Mouse (Mus musculus) forebrain, embryonic 14.5 days (tissue): ENCODE data around the gene Wnt5b. TPM values are rescaled to one million over a fixed set of nuclear protein-coding genes. Genes with fewer than 3 reads are reported as not detected.

ENCODE experiments used
- ATAC-seq: fragments of 200-750 bp; cut with Nextera tagmentation; 2 replicates; pipeline ENCODE4 v1.8.0; 2017; ENCODE audit warnings: mild to moderate bottlenecking, moderate library complexity
- DNase-seq: peaks from one replicate; pipeline ENCODE4 v3.0.0-alpha.2; 2015; ENCODE audit warnings: low spot score
- H3K27ac ChIP-seq: fragments of 300-500 bp; sonication (generic); 2 replicates; pipeline ENCODE4 v1.5.1; 2014; ENCODE audit warnings: low read depth, mild to moderate bottlenecking, control low read depth, low read length, moderate library complexity
- H3K27me3 ChIP-seq: fragments of 300-500 bp; sonication (generic); replicated peaks from 2 replicates; pipeline ENCODE4 v1.6.1; 2014; ENCODE audit warnings: low read length, control low read depth, mixed read lengths; ENCODE audit not compliant: control insufficient read depth, insufficient read depth
- H3K36me3 ChIP-seq: fragments of 300-500 bp; sonication (generic); 2 replicates; pipeline ENCODE4 v1.6.1; 2014; ENCODE audit warnings: low read length, control low read depth; ENCODE audit not compliant: control insufficient read depth, insufficient read depth
- H3K4me1 ChIP-seq: fragments of 300-500 bp; sonication (generic); 2 replicates; pipeline ENCODE4 v1.6.1; 2014; ENCODE audit warnings: antibody characterized with exemption, low read length, control low read depth; ENCODE audit not compliant: control insufficient read depth, insufficient read depth
- H3K4me2 ChIP-seq: fragments of 300-500 bp; sonication (generic); 2 replicates; pipeline ENCODE4 v1.6.1; 2014; ENCODE audit warnings: mild to moderate bottlenecking, control low read depth, low read length
- H3K4me3 ChIP-seq: fragments of 300-500 bp; sonication (generic); 2 replicates; pipeline ENCODE4 v1.5.1; 2014; ENCODE audit warnings: low read depth, low read length, control low read depth
- H3K9ac ChIP-seq: fragments of 300-500 bp; sonication (generic); 2 replicates; pipeline ENCODE4 v1.6.1; 2014; ENCODE audit warnings: mild to moderate bottlenecking, low read length, control low read depth, moderate library complexity
- H3K9me3 ChIP-seq: fragments of 300-500 bp; sonication (generic); replicated peaks from 2 replicates; pipeline ENCODE4 v1.6.1; 2016; ENCODE audit warnings: low read length, control low read depth, mixed read lengths; ENCODE audit not compliant: control insufficient read depth
- WGBS: fragments of 180-500 bp; shearing (Covaris S2); extraction: QIAGEN DNeasy Blood & Tissue Kit; methylation state at CpG from one replicate; pipeline ENCODE4 v1.1.7; 2014; 5-methylcytosine and 5-hydroxymethylcytosine counted together
- polyA plus RNA-seq: library from polyadenylated mRNA; unstranded; fragments of >200 nt; fragmentation: Nextera tagmentation; extraction: Ambion mirVana; gene quantifications from 2 replicates; pipeline ENCODE4 v1.2.1, GENCODE M21; 2014

Wnt5b gene
- polyA plus RNA-seq, 1 experiment from 2014 or later: 3.4 TPM

- no peaks in the 10 kb centered on the region for H3K9me3 ChIP-seq
- H3K4me3 ChIP-seq: no peak overlapping the region
- DNase-seq: no peak
- no peak overlapping the region for H3K27ac ChIP-seq
- H3K4me1 ChIP-seq: no peaks in the 10 kb centered on the region
- no peak for ATAC-seq
- H3K27me3 ChIP-seq: no peaks in the 10 kb centered on the region
- no peaks in the 10 kb centered on the region for H3K36me3 ChIP-seq
- no peak overlapping the region for H3K4me2 ChIP-seq
- WGBS: 75% methylated on average over 12 of the region's 12 CpGs
- H3K9ac ChIP-seq: no peak overlapping the region
Measured at GRCm38 (mm10) chr6:119535867-119536266, 8.3 kb downstream of the Wnt5b start.

GRCm38 (mm10) chr6:119533170-119533709 is 10.9 kb downstream of the Wnt5b start:
- WGBS: 88% methylated on average over 9 of the region's 9 CpGs
- H3K4me2 ChIP-seq: no peak overlapping the region
- no peak overlapping the region for H3K27ac ChIP-seq
- H3K9me3 ChIP-seq: no peaks in the 10 kb centered on the region
- no peak overlapping the region for H3K9ac ChIP-seq
- ATAC-seq: no peak
- H3K36me3 ChIP-seq: no peaks in the 10 kb centered on the region
- H3K27me3 ChIP-seq: no peaks in the 10 kb centered on the region
- no peak for DNase-seq
- no peaks in the 10 kb centered on the region for H3K4me1 ChIP-seq
- no peak overlapping the region for H3K4me3 ChIP-seq

- 97% methylated on average over 3 of the region's 3 CpGs for WGBS
- Histone ChIP-seq H3K4me2 (no peak overlapping the region), H3K27me3 (no peaks in the 10 kb centered on the region), H3K4me3 (no peak overlapping the region), H3K4me1 (no peaks in the 10 kb centered on the region), H3K9me3 (no peaks in the 10 kb centered on the region), H3K27ac (no peak overlapping the region), H3K9ac (no peak overlapping the region), H3K36me3 (no peaks in the 10 kb centered on the region)
- DNase-seq (no peak), ATAC-seq (no peak)
Measured at GRCm38 (mm10) chr6:119529659-119530058, 14.5 kb downstream of the Wnt5b start.

DNA sequence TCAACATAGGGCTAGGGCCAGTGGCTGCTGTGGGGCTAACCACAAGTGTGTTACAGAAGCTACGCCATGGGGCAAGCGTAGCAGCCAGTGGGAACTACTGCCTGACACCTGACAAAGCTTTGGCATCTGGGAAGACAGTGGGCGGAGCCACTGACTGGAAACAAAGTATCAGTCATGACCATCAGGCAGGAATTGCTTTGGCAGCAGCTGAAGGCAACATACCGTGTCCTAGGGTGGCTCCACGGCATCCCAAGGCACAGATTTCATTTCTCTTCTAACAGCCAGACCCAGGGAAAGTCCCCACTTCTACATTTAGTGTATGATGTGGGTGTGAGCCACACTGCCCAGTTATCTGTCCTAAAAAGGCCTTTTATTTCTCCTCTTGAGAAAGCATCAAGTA is 17.6 kb downstream of the Wnt5b start:
- no peaks in the 10 kb centered on the region for H3K36me3 ChIP-seq
- H3K9ac ChIP-seq: no peak overlapping the region
- H3K27ac ChIP-seq: no peak overlapping the region
- no peak overlapping the region for H3K4me2 ChIP-seq
- H3K4me3 ChIP-seq: no peak overlapping the region
- H3K9me3 ChIP-seq: no peaks in the 10 kb centered on the region
- WGBS: 78% methylated on average over 5 of the region's 5 CpGs
- ATAC-seq (no peak), DNase-seq (no peak)
- peaks cover 9% of the 10 kb centered on the region; the same call in 1 of the 2 replicates for H3K4me1 ChIP-seq
- H3K27me3 ChIP-seq: no peaks in the 10 kb centered on the region

- no peaks in the 10 kb centered on the region for H3K36me3 ChIP-seq
- WGBS: 48% methylated on average over 3 of the region's 3 CpGs
- peak overlapping the region; percentile 46; the same call in 1 of the 2 replicates for H3K27ac ChIP-seq
- H3K4me3 ChIP-seq: no peak overlapping the region
- H3K4me2 ChIP-seq: no peak overlapping the region
- no peak overlapping the region for H3K9ac ChIP-seq
- peaks cover 9% of the 10 kb centered on the region; the same call in 1 of the 2 replicates for H3K4me1 ChIP-seq
- H3K27me3 ChIP-seq: no peaks in the 10 kb centered on the region
- H3K9me3 ChIP-seq: no peaks in the 10 kb centered on the region
- DNase-seq: no peak
- ATAC-seq: peak; percentile 22; the same call in 1 of the 2 replicates
Measured at GRCm38 (mm10) chr6:119521931-119522391, 22.2 kb downstream of the Wnt5b start.

- peak; percentile 84 for ATAC-seq
- Histone ChIP-seq H3K36me3 (no peaks in the 10 kb centered on the region), H3K27me3 (no peaks in the 10 kb centered on the region), H3K9me3 (no peaks in the 10 kb centered on the region), H3K4me3 (no peak overlapping the region), H3K9ac (no peak overlapping the region), H3K4me2 (no peak overlapping the region), H3K27ac (peak overlapping the region; percentile 46; the same call in 1 of the 2 replicates), H3K4me1 (peaks cover 9% of the 10 kb centered on the region; the same call in 1 of the 2 replicates)
- WGBS: 68% methylated on average over 3 of the region's 3 CpGs
- peak; percentile 72 for DNase-seq
Measured at GRCm38 (mm10) chr6:119521482-119521900, 22.7 kb downstream of the Wnt5b start.

- Histone ChIP-seq H3K27me3 (no peaks in the 10 kb centered on the region), H3K4me2 (no peak overlapping the region), H3K27ac (no peak overlapping the region), H3K9me3 (no peaks in the 10 kb centered on the region), H3K9ac (no peak overlapping the region), H3K4me3 (no peak overlapping the region), H3K4me1 (peaks cover 9% of the 10 kb centered on the region; the same call in 1 of the 2 replicates), H3K36me3 (no peaks in the 10 kb centered on the region)
- DNase-seq: no peak
- WGBS: 33% methylated on average over 9 of the region's 9 CpGs
- ATAC-seq: no peak
Measured at GRCm38 (mm10) chr6:119520731-119521130, 23.4 kb downstream of the Wnt5b start.

DNA sequence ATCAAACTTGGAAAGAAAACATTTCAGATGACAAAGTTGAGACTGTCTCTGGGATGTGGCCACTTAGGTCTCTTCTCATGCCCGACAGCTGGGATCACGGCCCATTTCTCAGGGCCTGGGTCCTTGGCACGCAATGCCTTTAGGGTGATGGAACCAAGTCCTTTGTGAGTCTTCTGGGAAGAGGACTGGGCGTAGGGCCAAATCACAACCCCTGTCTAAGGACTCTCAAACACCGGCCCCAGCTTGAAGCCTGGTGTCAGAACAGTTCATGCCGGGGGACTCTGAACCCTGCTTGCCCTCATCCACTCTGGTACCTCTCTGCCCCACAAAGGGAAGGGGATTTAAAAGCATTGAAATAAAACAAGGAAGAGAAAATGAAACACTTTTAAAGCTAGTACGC is 30.1 kb downstream of the Wnt5b start:
- WGBS: 49% methylated on average over 7 of the region's 7 CpGs
- H3K36me3 ChIP-seq: no peaks in the 10 kb centered on the region
- no peaks in the 10 kb centered on the region for H3K9me3 ChIP-seq
- DNase-seq (peak; percentile 55), ATAC-seq (peak; percentile 50; the same call in 1 of the 2 replicates)
- no peak overlapping the region for H3K9ac ChIP-seq
- H3K27me3 ChIP-seq: no peaks in the 10 kb centered on the region
- H3K4me3 ChIP-seq: no peak overlapping the region
- peaks cover 11% of the 10 kb centered on the region; the same call in 1 of the 2 replicates for H3K4me1 ChIP-seq
- no peak overlapping the region for H3K27ac ChIP-seq
- H3K4me2 ChIP-seq: no peak overlapping the region

DNA sequence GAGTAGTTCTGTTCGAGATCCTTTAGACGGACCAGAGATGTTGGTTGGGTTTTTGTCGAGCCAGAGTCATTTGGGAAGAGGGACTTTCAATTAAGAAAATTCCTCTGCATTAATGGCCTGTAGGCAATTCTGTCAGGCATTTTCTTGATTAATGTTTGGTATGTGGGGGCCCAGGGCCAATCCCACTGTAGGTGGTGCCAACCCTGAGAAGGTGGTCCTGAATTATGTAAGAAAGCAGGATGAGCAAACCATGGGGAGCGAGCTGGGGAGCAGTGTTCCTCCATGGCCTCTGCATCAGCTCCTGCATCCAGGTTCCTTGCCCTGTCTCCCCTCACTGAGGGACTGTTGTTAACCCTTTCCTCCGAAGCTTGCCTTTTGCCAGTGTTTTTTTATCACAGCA is 30.7 kb downstream of the Wnt5b start:
- H3K27me3 ChIP-seq: no peaks in the 10 kb centered on the region
- WGBS: 63% methylated on average over 5 of the region's 5 CpGs
- ATAC-seq (no peak), DNase-seq (peak; percentile 5)
- peaks cover 11% of the 10 kb centered on the region; the same call in 1 of the 2 replicates for H3K4me1 ChIP-seq
- H3K9me3 ChIP-seq: no peaks in the 10 kb centered on the region
- no peaks in the 10 kb centered on the region for H3K36me3 ChIP-seq
- H3K4me3 ChIP-seq: no peak overlapping the region
- H3K9ac ChIP-seq: no peak overlapping the region
- H3K4me2 ChIP-seq: no peak overlapping the region
- no peak overlapping the region for H3K27ac ChIP-seq
